Mouse (Mus musculus) forebrain, embryonic 12.5 days (tissue): ENCODE data around the gene Bfsp2. TPM values are rescaled to one million over a fixed set of nuclear protein-coding genes. Genes with fewer than 3 reads are reported as not detected.

Source experiments
- ATAC-seq: fragments of 200-750 bp; cut with Nextera tagmentation; 2 replicates; pipeline ENCODE4 v1.8.0; 2017; ENCODE audit warnings: moderate TSS enrichment; ENCODE audit not compliant: low FRiP score
- H3K27ac ChIP-seq: fragments of 300-500 bp; sonication (generic); 2 replicates; pipeline ENCODE4 v1.5.1; 2016; ENCODE audit warnings: mild to moderate bottlenecking
- H3K27me3 ChIP-seq: fragments of 300-500 bp; sonication (generic); 2 replicates; pipeline ENCODE4 v1.6.1; 2016; ENCODE audit warnings: mild to moderate bottlenecking
- H3K36me3 ChIP-seq: fragments of 300-500 bp; sonication (generic); replicated peaks from 2 replicates; pipeline ENCODE4 v1.6.1; 2016; ENCODE audit warnings: mild to moderate bottlenecking
- H3K4me1 ChIP-seq: fragments of 300-500 bp; sonication (generic); 2 replicates; pipeline ENCODE4 v1.6.1; 2016
- H3K4me2 ChIP-seq: fragments of 300-500 bp; sonication (generic); 2 replicates; pipeline ENCODE4 v1.6.1; 2016; ENCODE audit warnings: mild to moderate bottlenecking, moderate library complexity
- H3K4me3 ChIP-seq: fragments of 300-500 bp; sonication (generic); replicated peaks from 2 replicates; pipeline ENCODE4 v1.5.1; 2016; ENCODE audit warnings: mild to moderate bottlenecking
- H3K9ac ChIP-seq: fragments of 300-500 bp; sonication (generic); 2 replicates; pipeline ENCODE4 v1.6.1; 2016; ENCODE audit warnings: mild to moderate bottlenecking
- H3K9me3 ChIP-seq: fragments of 300-500 bp; sonication (generic); 2 replicates; pipeline ENCODE4 v1.6.1; 2016
- WGBS: fragments of 180-500 bp; shearing (Covaris S2); methylation state at CpG from one replicate; pipeline ENCODE4 v1.1.7; 2016; 5-methylcytosine and 5-hydroxymethylcytosine counted together
- polyA plus RNA-seq: library from polyadenylated mRNA; unstranded; fragments of >200 nt; fragmentation: Nextera tagmentation; extraction: Ambion mirVana; gene quantifications from 2 replicates; pipeline ENCODE4 v1.2.1, GENCODE M21; 2016

The Bfsp2 gene
- polyA plus RNA-seq, 1 experiment from 2014 or later, result 3.0 TPM

DNA sequence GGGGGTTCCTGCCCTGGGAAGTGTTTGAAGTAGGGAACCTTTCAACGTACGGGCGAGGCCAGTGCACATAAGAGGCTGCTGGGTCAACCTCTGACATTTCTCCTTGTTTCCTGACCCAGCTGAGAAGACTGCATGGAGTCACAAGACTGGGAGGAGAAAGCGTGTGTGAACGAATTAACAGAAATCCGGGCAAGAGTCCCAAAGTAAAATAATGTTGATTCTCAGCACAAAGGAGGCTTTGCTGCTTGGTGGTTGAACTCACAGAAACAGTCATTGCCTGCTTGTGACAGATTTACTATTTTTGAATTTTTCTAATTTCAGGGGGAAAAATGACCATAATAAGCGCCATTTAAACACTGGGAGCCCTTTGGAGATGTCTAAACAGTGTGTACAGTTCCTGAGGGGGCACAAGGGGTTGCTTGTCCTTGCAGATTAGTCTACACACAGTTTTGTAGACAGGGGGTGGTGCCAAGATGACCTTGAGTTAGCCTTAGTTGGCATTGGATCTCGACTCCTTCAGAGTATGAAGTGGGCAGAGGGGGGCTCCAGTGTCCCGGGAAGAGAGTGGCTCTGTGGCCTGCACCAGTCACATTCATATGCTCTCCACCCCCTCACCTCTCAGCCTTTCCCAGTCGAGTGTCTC lies 93.1 kb downstream of the Bfsp2 start:
- Histone ChIP-seq H3K9ac (no peak overlapping the region), H3K27ac (no peak overlapping the region), H3K4me3 (no peak overlapping the region), H3K9me3 (no peaks in the 10 kb centered on the region), H3K36me3 (no peaks in the 10 kb centered on the region), H3K4me2 (no peak overlapping the region), H3K27me3 (no peaks in the 10 kb centered on the region), H3K4me1 (peaks cover 14% of the 10 kb centered on the region)
- ATAC-seq, result no peak
- 72% methylated on average over 10 of the region's 10 CpGs for WGBS

DNA sequence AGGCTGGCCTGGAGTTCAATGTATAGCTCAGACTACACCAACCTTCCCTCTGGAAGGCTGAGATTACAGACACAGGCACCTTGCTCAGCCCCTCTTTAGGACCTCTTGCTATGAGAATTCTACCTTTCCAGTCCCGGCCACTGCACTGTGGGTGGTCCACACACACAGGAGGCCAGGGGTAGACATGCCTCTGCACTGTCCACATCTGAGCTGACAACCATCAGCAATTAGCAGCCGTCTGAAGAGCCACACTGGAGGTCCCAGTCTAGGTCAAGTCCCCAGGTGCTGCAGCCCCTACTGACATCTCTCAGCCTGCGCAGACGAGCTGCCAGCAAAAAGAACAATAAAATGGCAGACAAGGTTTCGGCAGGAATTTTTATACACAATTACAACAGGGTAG lies 93.6 kb downstream of the Bfsp2 start:
- no peak overlapping the region for H3K4me3 ChIP-seq
- H3K4me1 ChIP-seq, result peaks cover 14% of the 10 kb centered on the region
- H3K27ac ChIP-seq, result no peak overlapping the region
- 43% methylated on average over 5 of the region's 5 CpGs for WGBS
- H3K9me3 ChIP-seq, result no peaks in the 10 kb centered on the region
- no peak overlapping the region for H3K9ac ChIP-seq
- H3K36me3 ChIP-seq, result no peaks in the 10 kb centered on the region
- H3K4me2 ChIP-seq, result no peak overlapping the region
- ATAC-seq, result no peak
- no peaks in the 10 kb centered on the region for H3K27me3 ChIP-seq

GRCm38 (mm10) chr9:103385600-103385999 lies 94.6 kb downstream of the Bfsp2 start:
- H3K9me3 ChIP-seq, result no peaks in the 10 kb centered on the region
- no peak overlapping the region for H3K9ac ChIP-seq
- H3K36me3 ChIP-seq, result no peaks in the 10 kb centered on the region
- H3K27me3 ChIP-seq, result no peaks in the 10 kb centered on the region
- no peak for ATAC-seq
- 45% methylated on average over 1 of the region's 1 CpGs for WGBS
- H3K4me1 ChIP-seq, result peaks cover 14% of the 10 kb centered on the region
- H3K4me2 ChIP-seq, result no peak overlapping the region
- H3K27ac ChIP-seq, result no peak overlapping the region
- H3K4me3 ChIP-seq, result no peak overlapping the region

GRCm38 (mm10) chr9:103384141-103384796 lies 96.0 kb downstream of the Bfsp2 start:
- no peak for ATAC-seq
- WGBS, result 83% methylated on average over 4 of the region's 4 CpGs

GRCm38 (mm10) chr9:103383576-103383975 lies 96.6 kb downstream of the Bfsp2 start:
- Histone ChIP-seq H3K4me1 (peaks cover 14% of the 10 kb centered on the region), H3K27ac (no peak overlapping the region), H3K9me3 (no peaks in the 10 kb centered on the region), H3K9ac (no peak overlapping the region), H3K4me3 (no peak overlapping the region), H3K4me2 (no peak overlapping the region), H3K27me3 (no peaks in the 10 kb centered on the region), H3K36me3 (no peaks in the 10 kb centered on the region)
- WGBS, result 94% methylated on average over 1 of the region's 1 CpGs
- ATAC-seq, result no peak

More at GRCm38 (mm10) chr9:103384141-103384796, 96.0 kb downstream of the Bfsp2 start:
- Histone ChIP-seq H3K4me1 (peaks cover 14% of the 10 kb centered on the region), H3K9ac (no peak overlapping the region), H3K27me3 (no peaks in the 10 kb centered on the region), H3K4me2 (no peak overlapping the region), H3K36me3 (no peaks in the 10 kb centered on the region), H3K4me3 (no peak overlapping the region), H3K9me3 (no peaks in the 10 kb centered on the region), H3K27ac (no peak overlapping the region)

DNA sequence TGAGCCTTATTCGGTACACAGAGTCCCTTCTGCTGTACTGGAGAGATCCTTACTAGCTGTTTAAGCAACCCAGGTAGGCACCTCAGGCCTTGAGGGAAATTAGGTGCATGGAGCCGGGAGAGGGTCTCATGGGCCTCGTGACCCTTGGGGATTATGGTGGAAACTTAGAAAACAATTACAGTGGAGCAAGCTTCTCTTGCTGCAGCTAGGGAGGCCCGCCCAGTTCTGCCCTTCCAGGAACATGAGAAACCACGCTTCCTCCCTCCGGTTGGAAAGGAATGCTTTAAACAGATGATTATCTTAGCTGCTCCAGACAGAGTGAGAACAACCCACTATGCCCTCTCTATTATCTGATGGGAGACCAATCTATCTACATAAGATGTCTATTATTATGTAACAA lies 97.2 kb downstream of the Bfsp2 start:
- Histone ChIP-seq H3K27me3 (no peaks in the 10 kb centered on the region), H3K9ac (no peak overlapping the region), H3K4me3 (no peak overlapping the region), H3K27ac (no peak overlapping the region), H3K9me3 (no peaks in the 10 kb centered on the region), H3K36me3 (no peaks in the 10 kb centered on the region), H3K4me2 (no peak overlapping the region), H3K4me1 (peaks cover 14% of the 10 kb centered on the region)
- no peak for ATAC-seq
- WGBS, result 76% methylated on average over 6 of the region's 6 CpGs

DNA sequence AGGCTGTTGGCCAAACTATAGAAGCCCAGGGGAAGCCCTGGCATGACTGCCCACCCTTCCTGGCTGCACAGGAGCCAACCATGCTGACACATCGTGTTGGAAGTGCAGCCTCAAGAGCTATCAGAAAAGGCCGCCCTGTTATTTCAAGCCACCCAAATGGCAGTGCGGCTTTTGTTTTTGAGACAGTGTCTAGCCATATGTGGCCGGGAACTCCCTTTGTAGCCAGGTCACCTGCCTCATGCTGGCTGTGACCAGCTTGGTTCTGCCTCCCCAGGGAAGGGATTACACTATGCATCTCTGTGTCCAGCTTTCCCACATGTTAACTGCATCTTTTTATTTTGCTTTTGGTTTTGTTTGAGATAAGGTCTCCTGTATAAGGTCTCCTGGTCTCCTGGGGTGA lies 99.7 kb downstream of the Bfsp2 start:
- Histone ChIP-seq H3K4me2 (no peak overlapping the region), H3K27me3 (no peaks in the 10 kb centered on the region), H3K4me1 (no peaks in the 10 kb centered on the region), H3K27ac (no peak overlapping the region), H3K4me3 (no peak overlapping the region), H3K9ac (no peak overlapping the region), H3K36me3 (no peaks in the 10 kb centered on the region), H3K9me3 (no peaks in the 10 kb centered on the region)
- 84% methylated on average over 4 of the region's 4 CpGs for WGBS
- ATAC-seq, result no peak

- H3K27ac ChIP-seq, result no peak overlapping the region
- no peak overlapping the region for H3K4me2 ChIP-seq
- no peaks in the 10 kb centered on the region for H3K36me3 ChIP-seq
- ATAC-seq, result no peak
- no peaks in the 10 kb centered on the region for H3K4me1 ChIP-seq
- no peaks in the 10 kb centered on the region for H3K9me3 ChIP-seq
- H3K4me3 ChIP-seq, result no peak overlapping the region
- 79% methylated on average over 9 of the region's 9 CpGs for WGBS
- H3K9ac ChIP-seq, result no peak overlapping the region
- no peaks in the 10 kb centered on the region for H3K27me3 ChIP-seq
Observed at GRCm38 (mm10) chr9:103379199-103379598, 101.0 kb downstream of the Bfsp2 start.

DNA sequence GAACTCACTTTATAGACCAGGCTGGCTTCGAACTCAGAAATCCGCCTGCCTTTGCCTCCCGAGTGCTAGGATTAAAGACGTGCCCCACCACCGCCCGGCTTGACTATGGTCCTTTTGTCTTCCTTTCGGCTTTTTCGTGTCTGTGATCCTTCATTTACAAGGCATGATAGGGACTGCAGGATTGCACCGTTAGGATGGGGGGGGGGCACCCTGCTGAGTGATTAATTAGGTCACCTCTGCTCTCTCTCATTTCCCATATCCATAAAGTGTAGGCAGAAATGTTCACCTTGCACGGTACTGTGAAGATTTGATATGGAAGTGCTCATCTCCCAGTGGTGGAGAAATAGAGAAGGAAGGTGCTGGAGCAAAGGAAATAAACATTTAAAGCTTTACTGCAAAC lies 101.5 kb downstream of the Bfsp2 start:
- no peak overlapping the region for H3K4me2 ChIP-seq
- H3K27ac ChIP-seq, result no peak overlapping the region
- H3K4me3 ChIP-seq, result no peak overlapping the region
- H3K9me3 ChIP-seq, result no peaks in the 10 kb centered on the region
- no peak overlapping the region for H3K9ac ChIP-seq
- H3K4me1 ChIP-seq, result no peaks in the 10 kb centered on the region
- H3K27me3 ChIP-seq, result no peaks in the 10 kb centered on the region
- WGBS, result 49% methylated on average over 10 of the region's 10 CpGs
- no peak for ATAC-seq
- H3K36me3 ChIP-seq, result no peaks in the 10 kb centered on the region

DNA sequence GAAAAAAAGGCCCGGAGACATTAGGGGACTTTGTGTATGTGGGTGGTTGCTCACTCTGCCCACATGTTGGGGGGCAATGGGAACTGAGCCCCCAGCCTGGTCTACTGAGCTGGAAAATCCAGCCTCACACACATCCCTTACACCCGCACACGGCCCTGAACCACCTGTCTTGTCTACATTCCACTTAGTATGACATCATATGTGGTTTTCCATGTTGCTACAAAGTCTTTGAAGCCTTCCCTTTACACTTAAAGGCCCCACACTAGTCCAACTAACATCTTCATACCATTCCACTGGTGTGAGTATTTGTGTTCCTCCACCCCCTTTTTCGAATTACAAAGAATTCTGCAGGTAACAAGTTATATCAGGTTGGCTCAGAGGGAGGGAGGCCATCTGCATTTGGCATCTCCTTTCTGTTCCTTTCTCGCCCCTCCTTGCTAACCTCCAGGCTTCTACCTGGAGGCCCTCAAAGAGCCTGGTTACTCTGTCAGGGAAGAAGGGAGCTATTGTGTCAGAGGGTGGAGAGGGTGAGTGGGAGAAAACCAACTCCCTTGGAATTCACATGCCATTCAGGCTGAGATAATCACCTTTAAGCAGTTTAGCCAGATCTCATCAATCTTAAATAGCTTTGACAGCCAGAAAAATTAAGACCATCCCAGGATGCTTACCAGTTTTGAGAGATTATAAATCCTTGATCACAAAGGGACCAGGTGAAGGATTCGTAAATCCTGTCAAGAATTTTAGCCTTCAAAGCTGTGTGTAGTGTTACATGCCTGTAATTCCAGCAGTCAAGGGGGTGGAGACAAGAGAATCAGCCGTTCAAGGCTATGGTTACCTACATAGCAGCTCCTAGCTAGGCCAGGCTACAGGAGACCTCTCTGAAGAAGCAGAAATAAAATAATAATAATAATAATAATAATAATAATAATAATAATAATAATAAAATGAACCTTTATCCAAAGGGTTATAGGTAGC lies 103.6 kb downstream of the Bfsp2 start:
- no peaks in the 10 kb centered on the region for H3K36me3 ChIP-seq
- H3K9me3 ChIP-seq, result no peaks in the 10 kb centered on the region
- no peak overlapping the region for H3K4me3 ChIP-seq
- H3K27ac ChIP-seq, result no peak overlapping the region
- WGBS, result 66% methylated on average over 7 of the region's 7 CpGs
- H3K4me1 ChIP-seq, result no peaks in the 10 kb centered on the region
- H3K9ac ChIP-seq, result no peak overlapping the region
- ATAC-seq, result no peak
- no peak overlapping the region for H3K4me2 ChIP-seq
- H3K27me3 ChIP-seq, result no peaks in the 10 kb centered on the region
